Mouse (Mus musculus) liver, embryonic 11.5 days (tissue): ENCODE results near the gene Cadm1. TPM values are rescaled to one million over a fixed set of nuclear protein-coding genes. Genes with fewer than 3 reads are reported as not detected.

Experiments used
- ATAC-seq: fragments of 200-750 bp; cut with Nextera tagmentation; replicated peaks from 2 replicates; pipeline ENCODE4 v1.8.0; 2017; ENCODE audit warnings: moderate number of reproducible peaks, mild to moderate bottlenecking, moderate TSS enrichment, moderate library complexity; ENCODE audit not compliant: low FRiP score
- DNase-seq: peaks from one replicate; pipeline ENCODE4 v3.0.0-alpha.2; 2017; ENCODE audit warnings: low spot score
- H3K27ac ChIP-seq: fragments of 300-500 bp; sonication (generic); 2 replicates; pipeline ENCODE4 v1.5.1; 2014; ENCODE audit warnings: mild to moderate bottlenecking, low read depth, low read length, control low read depth
- H3K27me3 ChIP-seq: fragments of 300-500 bp; sonication (generic); replicated peaks from 2 replicates; pipeline ENCODE4 v1.6.1; 2014; ENCODE audit warnings: low read length, mixed read lengths; ENCODE audit not compliant: control insufficient read depth, insufficient read depth
- H3K36me3 ChIP-seq: fragments of 300-500 bp; sonication (generic); 2 replicates; pipeline ENCODE4 v1.6.1; 2014; ENCODE audit warnings: mild to moderate bottlenecking, low read length, moderate library complexity, mixed read lengths; ENCODE audit not compliant: control insufficient read depth, insufficient read depth
- H3K4me1 ChIP-seq: fragments of 300-500 bp; sonication (generic); replicated peaks from 2 replicates; pipeline ENCODE4 v1.6.1; 2014; ENCODE audit warnings: low read length, mixed read lengths; ENCODE audit not compliant: control insufficient read depth, insufficient read depth
- H3K4me2 ChIP-seq: fragments of 300-500 bp; sonication (generic); 2 replicates; pipeline ENCODE4 v1.6.1; 2014; ENCODE audit warnings: mild to moderate bottlenecking, control low read depth, moderate library complexity
- H3K4me3 ChIP-seq: fragments of 300-500 bp; sonication (generic); 2 replicates; pipeline ENCODE4 v1.5.1; 2014; ENCODE audit warnings: low read depth, low read length, control low read depth
- H3K9ac ChIP-seq: fragments of 300-500 bp; sonication (generic); 2 replicates; pipeline ENCODE4 v1.6.1; 2014; ENCODE audit warnings: low read depth, low read length, control low read depth
- H3K9me3 ChIP-seq: fragments of 300-500 bp; sonication (generic); 2 replicates; pipeline ENCODE4 v1.6.1; 2016; ENCODE audit warnings: low read length, inconsistent platforms, mixed read lengths; ENCODE audit not compliant: control insufficient read depth
- WGBS: fragments of 180-500 bp; shearing (Covaris S2); extraction: QIAGEN DNeasy Blood & Tissue Kit; methylation state at CpG from one replicate; pipeline ENCODE4 v1.1.7; 2014; 5-methylcytosine and 5-hydroxymethylcytosine counted together
- polyA plus RNA-seq: library from polyadenylated mRNA; unstranded; fragments of >200 nt; fragmentation: Nextera tagmentation; extraction: Ambion mirVana; gene quantifications from 2 replicates; pipeline ENCODE4 v1.2.1, GENCODE M21; 2014

Gene Cadm1
- polyA plus RNA-seq, 1 experiment from 2014 or later, result 27.6 TPM

- Histone ChIP-seq H3K4me3 (no peak overlapping the region), H3K4me2 (no peak overlapping the region), H3K4me1 (peaks cover 10% of the 10 kb centered on the region), H3K9ac (no peak overlapping the region), H3K9me3 (no peaks in the 10 kb centered on the region), H3K27ac (no peak overlapping the region), H3K27me3 (no peaks in the 10 kb centered on the region), H3K36me3 (no peaks in the 10 kb centered on the region)
- ATAC-seq (no peak), DNase-seq (no peak)
- 68% methylated on average over 11 of the region's 11 CpGs for WGBS
These were observed 240.9 kb downstream of the Cadm1 start for GRCm38 (mm10) chr9:47770836-47771235.

- no peak overlapping the region for H3K4me3 ChIP-seq
These were observed 242.0 kb downstream of the Cadm1 start for GRCm38 (mm10) chr9:47771953-47772352.

GRCm38 (mm10) chr9:47772750-47773149 lies 242.8 kb downstream of the Cadm1 start:
- Histone ChIP-seq H3K27me3 (no peaks in the 10 kb centered on the region), H3K4me3 (no peak overlapping the region), H3K4me2 (no peak overlapping the region), H3K9me3 (no peaks in the 10 kb centered on the region), H3K4me1 (peaks cover 8% of the 10 kb centered on the region), H3K36me3 (no peaks in the 10 kb centered on the region), H3K9ac (no peak overlapping the region), H3K27ac (no peak overlapping the region)
- ATAC-seq, result no peak
- no peak for DNase-seq
- WGBS, result 87% methylated on average over 6 of the region's 6 CpGs

More at GRCm38 (mm10) chr9:47771953-47772352, 242.0 kb downstream of the Cadm1 start:
- no peaks in the 10 kb centered on the region for H3K9me3 ChIP-seq
- no peak overlapping the region for H3K9ac ChIP-seq
- H3K27ac ChIP-seq, result no peak overlapping the region
- H3K4me1 ChIP-seq, result peaks cover 8% of the 10 kb centered on the region
- DNase-seq (no peak), ATAC-seq (no peak)
- no peaks in the 10 kb centered on the region for H3K27me3 ChIP-seq
- H3K36me3 ChIP-seq, result no peaks in the 10 kb centered on the region
- H3K4me2 ChIP-seq, result no peak overlapping the region
- WGBS, result 57% methylated on average over 5 of the region's 5 CpGs

GRCm38 (mm10) chr9:47776941-47777919 lies 247.3 kb downstream of the Cadm1 start:
- Histone ChIP-seq H3K4me2 (no peak overlapping the region), H3K36me3 (no peaks in the 10 kb centered on the region), H3K9me3 (no peaks in the 10 kb centered on the region), H3K4me1 (no peaks in the 10 kb centered on the region), H3K27me3 (no peaks in the 10 kb centered on the region), H3K9ac (no peak overlapping the region), H3K4me3 (no peak overlapping the region), H3K27ac (no peak overlapping the region)
- 71% methylated on average over 9 of the region's 9 CpGs for WGBS
- no peak for DNase-seq
- no peak for ATAC-seq

- Histone ChIP-seq H3K4me1 (no peaks in the 10 kb centered on the region), H3K4me2 (no peak overlapping the region), H3K4me3 (no peak overlapping the region), H3K9me3 (no peaks in the 10 kb centered on the region), H3K9ac (no peak overlapping the region), H3K27me3 (no peaks in the 10 kb centered on the region), H3K27ac (no peak overlapping the region), H3K36me3 (no peaks in the 10 kb centered on the region)
- 56% methylated on average over 11 of the region's 11 CpGs for WGBS
- DNase-seq (no peak), ATAC-seq (no peak)
These were observed 248.5 kb downstream of the Cadm1 start for GRCm38 (mm10) chr9:47778438-47778837.

- no peak overlapping the region for H3K27ac ChIP-seq
- ATAC-seq (no peak), DNase-seq (no peak)
- WGBS, result 70% methylated on average over 6 of the region's 6 CpGs
- H3K4me2 ChIP-seq, result no peak overlapping the region
- no peaks in the 10 kb centered on the region for H3K9me3 ChIP-seq
- no peaks in the 10 kb centered on the region for H3K4me1 ChIP-seq
- H3K27me3 ChIP-seq, result no peaks in the 10 kb centered on the region
- H3K9ac ChIP-seq, result no peak overlapping the region
- no peaks in the 10 kb centered on the region for H3K36me3 ChIP-seq
- no peak overlapping the region for H3K4me3 ChIP-seq
These were observed 249.3 kb downstream of the Cadm1 start for GRCm38 (mm10) chr9:47779291-47779690.

- H3K27me3 ChIP-seq, result no peaks in the 10 kb centered on the region
- no peaks in the 10 kb centered on the region for H3K9me3 ChIP-seq
- ATAC-seq (no peak), DNase-seq (no peak)
- H3K4me3 ChIP-seq, result no peak overlapping the region
- no peaks in the 10 kb centered on the region for H3K4me1 ChIP-seq
- no peak overlapping the region for H3K27ac ChIP-seq
- H3K36me3 ChIP-seq, result no peaks in the 10 kb centered on the region
- 49% methylated on average over 3 of the region's 3 CpGs for WGBS
- H3K9ac ChIP-seq, result no peak overlapping the region
- H3K4me2 ChIP-seq, result no peak overlapping the region
These were observed 256.7 kb downstream of the Cadm1 start for GRCm38 (mm10) chr9:47786642-47787041.

- ATAC-seq, result no peak
- no peaks in the 10 kb centered on the region for H3K4me1 ChIP-seq
- H3K4me3 ChIP-seq, result no peak overlapping the region
- no peak overlapping the region for H3K27ac ChIP-seq
- no peak overlapping the region for H3K9ac ChIP-seq
- H3K4me2 ChIP-seq, result no peak overlapping the region
- H3K27me3 ChIP-seq, result no peaks in the 10 kb centered on the region
- DNase-seq, result no peak
- H3K36me3 ChIP-seq, result no peaks in the 10 kb centered on the region
- WGBS, result 90% methylated on average over 5 of the region's 5 CpGs
- no peaks in the 10 kb centered on the region for H3K9me3 ChIP-seq
These were observed 268.5 kb downstream of the Cadm1 start for GRCm38 (mm10) chr9:47798478-47798877.

GRCm38 (mm10) chr9:47801242-47801641 lies 271.3 kb downstream of the Cadm1 start:
- 83% methylated on average over 4 of the region's 4 CpGs for WGBS
- no peak overlapping the region for H3K4me3 ChIP-seq
- no peak for DNase-seq
- H3K4me1 ChIP-seq, result no peaks in the 10 kb centered on the region
- H3K9ac ChIP-seq, result no peak overlapping the region
- H3K9me3 ChIP-seq, result no peaks in the 10 kb centered on the region
- no peaks in the 10 kb centered on the region for H3K36me3 ChIP-seq
- ATAC-seq, result no peak
- H3K27me3 ChIP-seq, result no peaks in the 10 kb centered on the region
- no peak overlapping the region for H3K27ac ChIP-seq
- H3K4me2 ChIP-seq, result no peak overlapping the region
